Mouse (Mus musculus): ENCODE results near the gene Smco3. TPM values are rescaled to one million over a fixed set of nuclear protein-coding genes. Genes with fewer than 3 reads are reported as not detected.

Gene Smco3
- total RNA-seq, 2 experiments from 2014 or later = 0.62 to 1.6 TPM

DNA sequence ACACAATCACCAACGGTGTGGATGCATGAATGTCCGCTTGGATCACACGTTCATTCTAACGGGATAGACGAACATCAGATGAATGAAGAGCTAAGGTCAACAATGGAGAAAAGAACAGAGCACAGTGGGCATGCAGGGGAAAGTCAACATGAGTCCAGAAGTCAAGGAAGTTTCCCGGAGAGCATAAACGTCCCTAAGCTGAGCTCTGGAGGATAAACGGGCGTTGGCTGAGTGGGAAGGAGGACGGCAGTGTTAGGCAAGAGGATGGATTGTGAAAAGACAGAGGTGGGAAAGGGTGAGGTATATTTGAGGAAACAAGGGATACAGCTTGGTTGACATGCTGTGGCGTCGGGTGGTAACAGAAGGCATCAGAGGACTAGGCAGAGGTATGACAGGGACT, 53.1 kb downstream of the Smco3 start:
- intact Hi-C loops (cut with DNase I; ENCODE audit: low total_unique reads) = no loop called here

DNA sequence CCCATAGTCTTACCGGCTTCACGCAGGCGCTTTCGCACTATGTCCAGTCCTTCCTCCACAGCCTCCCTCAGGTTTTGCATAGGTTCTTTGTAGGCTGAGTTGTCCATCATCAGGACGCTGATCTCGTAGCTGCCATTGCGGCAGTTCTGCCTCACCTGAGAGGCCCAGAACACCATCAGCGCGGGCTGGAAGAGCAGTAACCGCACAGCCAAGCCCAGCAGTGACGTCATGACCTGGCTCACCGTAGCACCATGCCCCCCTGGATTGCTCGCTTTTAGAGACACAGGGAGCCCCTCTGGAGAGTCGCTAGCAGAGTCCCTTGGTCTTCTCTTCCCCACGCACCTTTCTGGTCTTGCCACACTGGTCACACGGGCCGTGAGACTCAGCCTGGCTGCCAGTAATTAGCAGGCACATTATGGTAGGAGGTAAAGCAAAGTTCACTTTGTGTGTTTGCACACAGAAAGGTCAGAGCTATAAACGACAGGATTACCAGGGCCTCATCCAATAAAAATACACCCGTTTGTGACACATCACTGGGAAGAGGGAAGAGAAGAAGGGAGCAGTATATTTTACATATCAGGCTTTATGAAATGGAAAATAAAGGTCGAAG, 53.8 kb downstream of the Smco3 start, which contains the start of gene Gucy2c:
Gene Gucy2c, minus strand, starts transcription at position 389 of the 610 bp plus-strand sequence.
- intact Hi-C loops (cut with DNase I; ENCODE audit: low total_unique reads) = no loop called here
- no peak for DNase-seq

More for the DNA sequence above, 53.1 kb downstream of the Smco3 start:
- no peak for DNase-seq

Small RNA genes within 50 kb of the gene (microRNA-seq; reads per million reads assigned to microRNA genes)
- 0 reads per million in 2 experiments for gene Gm44364

Other genes starting within 250 kb of the Smco3 start
- gene Plbd1, start 173.5 kb downstream of the Smco3 start, total RNA-seq (2021) = 10 to 100 TPM; 12.2 to 14.9 TPM
- gene Gucy2c, start 53.7 kb downstream of the Smco3 start, total RNA-seq (2021) = not detected
- gene Hist4h4, start 31.0 kb downstream of the Smco3 start, total RNA-seq (2021) = 10 to 100 TPM; 10.8 to 11.4 TPM
- 10 to 100 TPM; 12.7 to 18.5 TPM for gene H2afj, start 27.2 kb downstream of the Smco3 start, total RNA-seq (2021)
- gene BC049715, start 7.8 kb downstream of the Smco3 start, total RNA-seq (2021) = under 1 TPM; 0.10 to 0.35 TPM
- gene Wbp11, start 7.2 kb downstream of the Smco3 start, total RNA-seq (2021) = 10 to 100 TPM; 49.2 to 53.1 TPM
- under 1 TPM; 0.38 to 0.84 TPM for gene Art4, start 22.3 kb upstream of the Smco3 start, total RNA-seq (2021)
- gene Mgp, start 40.4 kb upstream of the Smco3 start, total RNA-seq (2021) = 100 to 1,000 TPM; 166 to 195 TPM
- not detected for gene Erp27, start 86.7 kb upstream of the Smco3 start, total RNA-seq (2021)
- gene Pde6h, start 88.4 kb upstream of the Smco3 start, total RNA-seq (2021) = not detected
- gene Arhgdib, start 106.4 kb upstream of the Smco3 start, total RNA-seq (2021) = 10 to 100 TPM; 15.2 to 15.3 TPM